Mouse (Mus musculus) hematopoietic stem cell, adult 5-6 weeks (primary cell): ENCODE measurements around the gene Zbtb20. TPM values are rescaled to one million over a fixed set of nuclear protein-coding genes. Genes with fewer than 3 reads are reported as not detected.

Experiments used
- ATAC-seq, 2 experiments: fragments of 125-278 bp in 1 of 2; replicated peaks in 1 of 2; 2 replicates each; pipeline ENCODE4 v1.8.0; 2016 to 2017; ENCODE audit warnings: inconsistent platforms in 2 of 2, mild to moderate bottlenecking in 2 of 2, moderate number of reproducible peaks in 2 of 2, low read depth in 1 of 2, moderate TSS enrichment in 1 of 2; ENCODE audit not compliant: low FRiP score in 2 of 2, poor library complexity in 2 of 2, severe bottlenecking in 2 of 2, insufficient read depth in 1 of 2, low TSS enrichment in 1 of 2
- total RNA-seq: library from RNA; stranded (forward); fragments of 172-1452, 232-1000 nt; gene quantifications from 2 replicates; pipeline ENCODE4 v1.2.3, GENCODE M21; 2017

Zbtb20 gene
- total RNA-seq, 1 experiment from 2014 or later = 34.1 TPM

GRCm38 (mm10) chr16:43234249-43234648, 358.6 kb downstream of the Zbtb20 start:
- no peak for ATAC-seq

GRCm38 (mm10) chr16:43235317-43235716, 359.6 kb downstream of the Zbtb20 start:
- ATAC-seq = no peak

GRCm38 (mm10) chr16:43235721-43236159, 360.1 kb downstream of the Zbtb20 start:
- no peak for ATAC-seq

- no peak for ATAC-seq
These were observed 361.9 kb downstream of the Zbtb20 start for GRCm38 (mm10) chr16:43237551-43237950.

- ATAC-seq = no peak
These were observed 371.3 kb downstream of the Zbtb20 start for GRCm38 (mm10) chr16:43247026-43247425.

- ATAC-seq = no peak
These were observed 377.4 kb downstream of the Zbtb20 start for GRCm38 (mm10) chr16:43253077-43253476.

- ATAC-seq = no peak
These were observed 378.1 kb downstream of the Zbtb20 start for GRCm38 (mm10) chr16:43253746-43254145.

- ATAC-seq = no peak
These were observed 380.7 kb downstream of the Zbtb20 start for GRCm38 (mm10) chr16:43256191-43256899.

- ATAC-seq = no peak
These were observed 381.2 kb downstream of the Zbtb20 start for GRCm38 (mm10) chr16:43256900-43257281.

GRCm38 (mm10) chr16:43259466-43259865, 383.8 kb downstream of the Zbtb20 start:
- no peak for ATAC-seq

GRCm38 (mm10) chr16:43260862-43261261, 385.2 kb downstream of the Zbtb20 start:
- no peak for ATAC-seq

GRCm38 (mm10) chr16:43274057-43274595, 398.4 kb downstream of the Zbtb20 start:
- no peak for ATAC-seq

GRCm38 (mm10) chr16:43276764-43277163, 401.1 kb downstream of the Zbtb20 start:
- ATAC-seq = no peak

GRCm38 (mm10) chr16:43286319-43286718, 410.6 kb downstream of the Zbtb20 start:
- ATAC-seq = no peak

GRCm38 (mm10) chr16:43286783-43287383, 411.2 kb downstream of the Zbtb20 start:
- no peak for ATAC-seq

GRCm38 (mm10) chr16:43291423-43291822, 415.7 kb downstream of the Zbtb20 start:
- no peak for ATAC-seq

- no peak for ATAC-seq
These were observed 422.4 kb downstream of the Zbtb20 start for GRCm38 (mm10) chr16:43297953-43298596.

- 0 out of 4 replicates have a peak, but pooled peaks of 1 of the 2 experiments have one; percentile 44 for ATAC-seq
These were observed 424.7 kb downstream of the Zbtb20 start for GRCm38 (mm10) chr16:43300420-43300819.
